Mouse (Mus musculus): ENCODE measurements around the gene Itch.
"Not testable (repeated sequence)": the region's sequence is repeated elsewhere in the genome, so short reads cannot be mapped to it uniquely, and the experiment has no call there.

Itch gene

GRCm38 (mm10) chr2:155133011-155133976 lies at the start of gene Itch:
Itch (plus strand) TSS chr2:155133509.
- DNase-seq (ENCODE audit: low read depth, low spot score): peak; percentile 97

- DNase-seq (ENCODE audit: low read depth, low spot score): no peak
These were observed 48.8 kb upstream of the Itch start for GRCm38 (mm10) chr2:155084546-155084945.

GRCm38 (mm10) chr2:155086328-155086727 lies 47.0 kb upstream of the Itch start:
- DNase-seq (ENCODE audit: low read depth, low spot score): no peak

DNA sequence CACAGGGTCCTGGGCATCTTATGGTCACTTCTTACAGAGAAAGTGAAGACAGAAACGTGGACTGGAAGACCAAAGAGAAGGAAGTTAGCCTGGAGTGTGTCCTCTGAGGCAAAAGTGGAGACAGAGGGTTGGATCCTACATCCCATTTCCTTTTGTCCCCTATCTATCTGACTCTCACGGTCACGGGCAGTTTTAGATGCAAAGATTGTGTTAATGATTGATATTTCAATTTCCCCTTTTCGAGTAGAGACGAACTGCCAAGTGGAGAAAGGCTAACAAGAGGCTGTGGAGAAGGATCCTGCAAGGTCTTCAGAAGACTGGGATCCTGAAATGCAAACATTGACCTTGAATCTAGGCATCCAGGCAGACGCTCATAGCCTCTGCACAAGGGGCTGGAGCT lies 45.0 kb upstream of the Itch start:
- DNase-seq (ENCODE audit: low read depth, low spot score): no peak

DNA sequence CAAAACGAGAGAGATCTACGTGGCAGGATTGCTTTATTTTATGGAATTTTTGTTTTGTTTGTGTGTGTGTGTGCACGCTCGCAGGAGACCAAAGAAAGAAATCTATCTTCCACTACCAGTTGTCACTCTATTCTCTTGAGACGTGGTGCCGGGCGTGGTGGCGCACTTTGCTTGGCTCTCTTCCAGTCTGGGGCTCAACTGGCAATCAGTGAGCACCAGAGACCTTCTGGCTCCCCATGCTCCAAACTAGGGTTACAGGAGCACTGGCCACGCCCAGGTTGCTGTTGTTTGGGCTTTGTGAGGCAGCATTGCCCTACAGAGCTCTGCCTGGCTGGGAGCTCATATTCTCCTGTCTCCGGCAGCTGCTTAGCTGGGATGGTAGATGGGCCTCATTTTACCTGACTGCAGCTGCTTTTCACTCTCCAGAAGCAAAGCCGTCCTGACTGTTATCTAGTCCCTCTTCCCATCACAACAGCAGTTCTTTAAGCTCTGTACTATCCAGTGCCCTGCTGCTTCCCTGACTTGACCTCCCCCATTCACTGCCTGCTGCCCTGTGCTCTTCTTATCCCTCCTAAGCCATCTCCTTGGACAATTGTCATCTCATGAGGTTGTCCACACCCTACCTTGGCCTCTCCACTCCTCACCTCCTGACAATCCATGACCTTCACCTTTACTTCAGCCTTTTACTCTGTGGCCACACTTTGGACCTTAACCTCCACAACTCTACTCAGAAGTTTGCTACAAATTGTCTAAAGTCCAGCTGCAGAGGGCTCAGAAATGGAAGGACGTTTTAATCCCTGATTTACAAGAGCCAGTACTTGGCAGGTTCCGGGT lies 42.2 kb upstream of the Itch start:
- no peak for DNase-seq (ENCODE audit: low read depth, low spot score)

- DNase-seq (ENCODE audit: low read depth, low spot score): no peak
These were observed 41.6 kb upstream of the Itch start for GRCm38 (mm10) chr2:155091743-155092075.

GRCm38 (mm10) chr2:155093418-155093817 lies 39.9 kb upstream of the Itch start:
- DNase-seq (ENCODE audit: low read depth, low spot score): no peak

DNA sequence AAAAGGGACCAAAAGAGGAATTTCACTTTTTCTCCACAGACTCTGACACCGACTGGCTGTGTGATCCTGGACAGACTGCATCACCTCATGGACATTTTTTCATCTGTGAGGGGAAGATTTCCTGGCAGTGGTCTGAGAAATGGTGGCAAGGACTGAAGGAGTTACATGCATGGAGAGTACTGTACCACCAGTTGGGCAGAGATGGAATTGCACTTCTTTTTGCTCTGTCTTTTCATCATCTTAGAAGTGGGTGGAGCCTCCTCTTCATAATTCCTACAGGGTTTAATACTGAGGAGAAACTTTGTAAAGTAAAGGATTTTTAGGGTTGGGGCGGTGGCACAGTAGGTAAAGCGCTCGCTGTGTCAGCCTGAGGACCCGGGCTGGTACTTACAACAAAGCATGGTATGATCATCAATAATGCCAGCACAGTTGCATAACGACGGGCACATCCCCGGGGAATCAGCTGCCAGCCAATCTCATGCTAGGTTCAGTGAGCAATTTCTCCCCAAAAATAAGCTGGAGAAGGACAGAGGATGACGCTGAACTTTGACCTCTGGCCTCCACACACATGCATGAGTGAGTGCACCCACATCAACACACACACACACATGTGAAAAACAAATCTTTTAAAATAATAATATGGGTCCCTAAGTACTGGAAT lies 34.5 kb upstream of the Itch start:
- DNase-seq (ENCODE audit: low read depth, low spot score): peak; percentile 47

- DNase-seq (ENCODE audit: low read depth, low spot score): no peak
These were observed 33.9 kb upstream of the Itch start for GRCm38 (mm10) chr2:155099421-155099820.

- DNase-seq (ENCODE audit: low read depth, low spot score): no peak
These were observed 33.1 kb upstream of the Itch start for GRCm38 (mm10) chr2:155099994-155100795.

DNA sequence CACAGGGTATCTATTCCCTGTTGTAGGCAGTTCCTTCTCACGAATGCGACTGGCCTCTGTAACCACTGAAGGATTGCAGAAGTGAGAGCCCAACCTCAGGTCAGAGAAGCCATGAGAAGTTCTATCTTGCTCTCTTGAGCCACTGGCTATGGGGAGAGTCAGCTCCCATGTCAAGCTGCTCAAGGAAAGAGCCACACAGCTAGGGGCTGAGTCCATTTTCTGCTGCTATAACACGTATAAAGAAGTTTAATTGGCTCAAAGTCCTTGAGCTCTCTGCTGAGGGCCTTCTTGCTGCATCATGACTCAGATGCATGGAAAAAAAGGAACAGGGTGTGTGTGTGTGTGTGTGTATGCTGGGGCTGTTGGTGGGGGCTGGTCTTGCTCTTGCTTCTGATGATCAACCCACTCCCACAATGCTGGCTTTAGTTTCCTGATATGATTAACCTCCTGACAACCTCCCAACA lies 32.5 kb upstream of the Itch start:
- no peak for DNase-seq (ENCODE audit: low read depth, low spot score)

DNA sequence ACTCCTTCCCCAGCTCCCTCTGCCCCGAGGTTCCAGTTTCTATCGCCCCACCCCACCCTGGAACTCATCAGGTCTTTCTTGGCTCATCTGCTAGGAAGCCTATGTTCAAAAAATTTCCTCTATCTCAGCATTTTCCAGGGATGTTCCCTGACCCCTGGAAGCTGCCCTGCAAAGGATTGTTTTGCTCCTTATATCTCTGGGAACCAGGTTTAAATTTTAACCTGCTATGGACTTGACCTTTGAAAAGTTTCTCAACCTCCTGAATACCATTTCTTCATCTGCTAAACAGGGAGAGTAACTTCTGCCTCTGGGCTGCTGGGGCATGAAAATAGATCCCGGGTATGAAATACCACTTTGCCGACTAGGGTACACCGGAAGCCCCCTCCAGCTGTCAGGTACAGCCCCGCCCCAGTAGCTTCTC lies 31.5 kb upstream of the Itch start:
- DNase-seq (ENCODE audit: low read depth, low spot score): no peak

- no peak for DNase-seq (ENCODE audit: low read depth, low spot score)
These were observed 29.7 kb upstream of the Itch start for GRCm38 (mm10) chr2:155103607-155104006.

DNA sequence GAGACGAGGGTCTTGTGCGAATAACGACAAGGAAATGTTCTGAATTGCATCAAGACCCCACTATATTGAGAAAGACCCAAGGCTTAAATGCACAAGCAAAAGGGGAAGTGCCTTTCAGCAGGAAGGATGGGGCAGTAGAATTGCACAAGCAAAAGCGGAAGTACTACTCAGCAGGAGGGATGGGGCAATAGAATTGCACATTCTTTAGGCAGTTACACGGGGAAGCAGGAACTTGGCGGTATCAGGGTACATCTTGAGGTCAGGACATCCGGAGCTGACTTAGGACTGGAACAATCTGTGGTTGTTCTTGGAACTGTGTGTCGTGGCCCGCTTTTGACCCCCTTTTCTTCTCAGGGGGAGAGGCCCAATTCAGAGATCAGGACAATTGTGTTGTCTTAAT lies 26.0 kb upstream of the Itch start:
- not testable (repeated sequence) for DNase-seq (ENCODE audit: low read depth, low spot score)

DNA sequence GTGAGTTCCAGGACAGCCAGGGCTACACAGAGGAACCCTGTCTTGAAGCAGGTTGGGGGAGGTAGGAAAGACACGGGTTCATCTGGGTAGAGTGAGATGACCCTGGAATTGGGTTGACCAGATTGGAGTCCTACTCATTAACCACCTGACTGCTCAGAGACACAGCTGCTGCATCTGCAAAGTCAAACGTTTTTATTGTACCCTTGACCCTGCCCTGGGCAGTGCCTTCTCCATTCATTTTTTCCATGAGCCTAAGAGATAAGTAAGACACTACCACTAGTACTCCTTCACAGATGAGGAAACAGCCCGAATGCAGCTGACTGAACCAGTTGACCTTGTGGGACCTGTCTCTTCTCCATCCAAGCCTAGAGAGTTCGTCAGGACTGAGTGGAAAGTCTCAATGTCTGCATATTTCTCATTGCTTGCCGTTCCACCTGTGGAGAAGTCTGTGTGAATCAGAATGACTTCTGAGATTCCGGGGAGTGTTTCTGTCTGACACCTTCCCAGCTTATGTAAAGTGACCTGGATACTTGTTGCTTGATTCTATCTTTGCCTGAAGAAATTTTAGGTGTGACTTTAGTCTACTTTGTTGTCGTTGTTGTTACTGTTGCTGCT lies 18.0 kb upstream of the Itch start:
- DNase-seq (ENCODE audit: low read depth, low spot score): no peak

GRCm38 (mm10) chr2:155133977-155134860 lies 910 bp downstream of the Itch start:
- DNase-seq (ENCODE audit: low read depth, low spot score): peak; percentile 12

- DNase-seq (ENCODE audit: low read depth, low spot score): peak; percentile 21
These were observed 1.8 kb downstream of the Itch start for GRCm38 (mm10) chr2:155135092-155135491.

DNA sequence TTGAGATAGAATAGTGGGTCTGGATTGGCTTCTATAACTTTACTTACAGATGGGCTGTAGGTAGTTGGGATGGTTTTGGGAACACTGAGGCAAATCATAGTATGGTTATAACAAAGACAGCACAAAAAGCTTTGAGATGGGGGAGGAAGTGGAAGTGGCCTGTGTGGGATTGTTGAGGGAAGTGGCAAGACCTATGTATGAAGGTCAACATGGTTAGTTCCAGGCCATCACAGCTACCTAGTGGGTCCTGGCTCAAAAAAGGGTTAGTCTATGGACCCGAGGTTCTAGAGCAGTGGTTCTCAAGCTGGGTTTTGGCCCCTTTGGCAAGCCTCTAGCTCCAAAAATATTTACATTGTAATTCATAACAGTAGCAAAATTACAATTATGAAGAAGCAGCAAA lies 2.2 kb downstream of the Itch start:
- peak; percentile 7 for DNase-seq (ENCODE audit: low read depth, low spot score)

GRCm38 (mm10) chr2:155140986-155141385 lies 7.7 kb downstream of the Itch start:
- no peak for DNase-seq (ENCODE audit: low read depth, low spot score)
